Mouse (Mus musculus): Measurements from ENCODE around the gene Cyp11a1.

DNA sequence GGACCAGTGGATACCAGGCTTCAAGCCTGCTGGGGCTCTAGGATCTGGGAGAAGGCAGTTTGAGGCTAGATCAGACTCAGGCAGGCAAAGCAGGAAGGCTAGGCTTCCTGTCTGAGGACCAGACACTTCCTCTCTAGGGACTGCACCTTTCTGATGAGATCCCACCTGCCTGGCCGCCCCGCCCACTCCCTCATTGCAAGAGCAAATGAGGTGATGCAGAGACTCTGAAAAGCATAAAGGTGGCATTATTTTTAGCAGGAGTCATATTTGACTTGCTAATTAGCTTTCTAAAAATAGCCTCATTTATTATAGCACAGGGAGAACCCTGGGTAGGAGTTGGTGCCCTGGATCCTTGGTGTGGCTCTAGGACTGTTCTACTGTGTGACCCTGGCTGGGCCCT is 18.1 kb upstream of the Cyp11a1 start:
- TF ChIP-seq POLR2A (IDR thresholded peaks at IDR 0.05; ENCODE audit: control insufficient read depth, low read depth, low read length) (no peak), CTCF (IDR thresholded peaks at IDR 0.05; ENCODE audit: control insufficient read depth, insufficient read depth, insufficient replicate concordance, low read depth, low read length) (no peak)
